In the genomic region with DNA sequence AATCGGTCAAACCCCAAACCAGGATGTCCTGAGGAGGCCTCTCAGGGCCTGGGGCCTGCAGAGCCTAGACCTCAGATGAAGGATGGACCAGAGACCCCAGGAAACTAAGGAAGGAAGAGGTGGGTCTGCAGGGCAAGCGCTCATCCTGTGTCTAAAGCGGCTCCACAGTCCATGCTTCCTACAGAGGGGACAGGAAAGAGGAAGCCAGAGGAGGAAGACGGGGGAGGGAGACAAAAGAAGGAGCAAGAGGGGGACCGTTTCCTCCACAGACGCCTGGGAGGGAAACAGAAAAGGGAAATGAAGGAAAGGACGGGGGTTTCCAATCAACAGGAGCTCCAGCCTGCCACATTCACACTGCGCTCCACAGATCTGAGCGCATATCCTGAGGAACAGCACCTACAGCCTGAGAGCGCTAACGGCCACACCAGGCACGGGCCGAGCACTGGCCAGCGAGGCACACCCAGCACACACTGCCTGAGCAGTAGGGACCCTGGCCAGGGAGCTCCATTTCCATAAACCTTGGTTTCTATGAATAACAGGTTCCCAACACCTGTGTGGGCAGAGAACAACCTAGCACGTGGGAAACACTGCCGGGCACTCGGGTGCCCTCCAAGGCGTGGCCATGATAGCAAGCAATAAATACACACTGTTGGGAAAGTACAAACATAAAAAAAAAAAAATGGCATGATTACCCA, we compare ENCODE assay signal across 10 mouse cellular contexts.
DNase-seq lines count a peak whose midpoint lies in the region; ATAC-seq and TF ChIP-seq lines count a peak whose summit lies in the region.
"Had no signal": no experiment of that assay in that cellular context is flagged by ENCODE, and none has a peak within 500 bp of the region (broad histone marks: within the 10 kb centered on the region; RNA-seq: fewer than 3 reads in every experiment).

No protein-coding gene starts in this region.

- peaks cover 5% of the 10 kb centered on the region; the same call in 1 of the 2 replicates for H3K36me3 ChIP-seq in heart, embryonic 11.5 days (ENCODE audit: control insufficient read depth, insufficient read depth, low read length)
- no peaks in the 10 kb centered on the region for H3K36me3 ChIP-seq in kidney, postnatal 0 days (ENCODE audit: insufficient read depth, low read length)

- peaks cover 13% of the 10 kb centered on the region; the same call in 1 of the 2 replicates for H3K4me1 ChIP-seq in heart, embryonic 11.5 days (ENCODE audit: control insufficient read depth, insufficient read depth, low read length)
- H3K4me1 ChIP-seq in kidney, postnatal 0 days (replicated peaks; ENCODE audit: insufficient read depth, low read length): 0 out of 2 replicates have a peak, but pooled peaks cover 3% of the 10 kb centered on the region

- no peaks in the 10 kb centered on the region for H3K27me3 ChIP-seq in heart, embryonic 11.5 days (ENCODE audit: control insufficient read depth, insufficient read depth, low read length)
- H3K27me3 ChIP-seq in kidney, postnatal 0 days (ENCODE audit: insufficient read depth, low read length): no peaks in the 10 kb centered on the region

- no peaks in the 10 kb centered on the region for H3K9me3 ChIP-seq in heart, embryonic 11.5 days (replicated peaks; ENCODE audit: control insufficient read depth, low read length)
- no peaks in the 10 kb centered on the region for H3K9me3 ChIP-seq in kidney, postnatal 0 days (replicated peaks; ENCODE audit: low read length)

- no peak overlapping the region for H3K4me2 ChIP-seq in heart, embryonic 11.5 days
- no peak overlapping the region for H3K4me2 ChIP-seq in kidney, postnatal 0 days (ENCODE audit: low read length)

- peak overlapping the region; percentile 54 for H3K27ac ChIP-seq in left cerebral cortex, adult 2 months
- peak overlapping the region; percentile 32; the same call in 1 of the 2 replicates for H3K27ac ChIP-seq in heart, embryonic 11.5 days (ENCODE audit: low read depth, low read length)
- H3K27ac ChIP-seq in kidney, postnatal 0 days: no peak overlapping the region; the same call in 1 of the 2 replicates

- TF ChIP-seq CTCF in left cerebral cortex, adult 2 months (IDR thresholded peaks at IDR 0.05): no peak
- TF ChIP-seq CTCF in kidney, postnatal 0 days (IDR thresholded peaks at IDR 0.05; ENCODE audit: low read depth): no peak

- 73% methylated on average over 18 of the region's 18 CpGs for WGBS in heart, embryonic 11.5 days (ENCODE audit: insufficient replicate concordance)
- WGBS in kidney, postnatal 0 days: 73% methylated on average over 18 of the region's 18 CpGs

- 0 out of 2 replicates have a peak overlapping the region, but pooled peaks have one; percentile 0 for H3K9ac ChIP-seq in heart, embryonic 11.5 days (ENCODE audit: low read depth, low read length)
- H3K9ac ChIP-seq in kidney, postnatal 0 days (ENCODE audit: low read depth, low read length): no peak overlapping the region

- intact Hi-C loops in left cerebral cortex, adult 2 months (cut with DNase I): no loop called here
- intact Hi-C loops in left cerebral cortex, postnatal 25 days (cut with DNase I): no loop called here

- no peak for ATAC-seq in heart, embryonic 11.5 days (replicated peaks; ENCODE audit: insufficient number of reproducible peaks, low FRiP score, low TSS enrichment)
- no peak for ATAC-seq in kidney, postnatal 0 days (replicated peaks; ENCODE audit: low FRiP score, low read depth)
- ATAC-seq in megakaryocyte progenitor cell, adult 5-6 weeks (replicated peaks; ENCODE audit: poor library complexity): peak; percentile 74

- DNase-seq in left cerebral cortex, adult 2 months (ENCODE audit: extremely low spot score in 1 of 2, low spot score in 2 of 2): no peak
- no peak for DNase-seq in left cerebral cortex, postnatal 25 days (ENCODE audit: low spot score in 2 of 2)
- peak; percentile 60 for DNase-seq in kidney, postnatal 0 days (ENCODE audit: low spot score)
- no peak for DNase-seq in urinary bladder, postnatal 36 days (ENCODE audit: low spot score in 2 of 2)
- no peak for DNase-seq in Muller cell, postnatal 12 days (ENCODE audit: inconsistent ontology term)
- DNase-seq in right cerebral cortex, adult 18-20 months: no peak
- DNase-seq: cerebellum, adult 8-10 months; thymus, postnatal 36 days had no signal

- no peak overlapping the region for H3K4me3 ChIP-seq in left cerebral cortex, adult 2 months
- H3K4me3 ChIP-seq in heart, embryonic 11.5 days (ENCODE audit: low read depth, low read length): no peak overlapping the region
- no peak overlapping the region for H3K4me3 ChIP-seq in kidney, postnatal 0 days (replicated peaks; ENCODE audit: low read depth, low read length)
